Mouse (Mus musculus) mesoderm, embryonic 11.5 days (tissue): Measurements from ENCODE around the gene Fgd3.

Experiments
- DNase-seq: peaks from one replicate; pipeline ENCODE4 v3.0.0-alpha.2; 2012; ENCODE audit warnings: low read depth, low spot score

Fgd3 gene

DNA sequence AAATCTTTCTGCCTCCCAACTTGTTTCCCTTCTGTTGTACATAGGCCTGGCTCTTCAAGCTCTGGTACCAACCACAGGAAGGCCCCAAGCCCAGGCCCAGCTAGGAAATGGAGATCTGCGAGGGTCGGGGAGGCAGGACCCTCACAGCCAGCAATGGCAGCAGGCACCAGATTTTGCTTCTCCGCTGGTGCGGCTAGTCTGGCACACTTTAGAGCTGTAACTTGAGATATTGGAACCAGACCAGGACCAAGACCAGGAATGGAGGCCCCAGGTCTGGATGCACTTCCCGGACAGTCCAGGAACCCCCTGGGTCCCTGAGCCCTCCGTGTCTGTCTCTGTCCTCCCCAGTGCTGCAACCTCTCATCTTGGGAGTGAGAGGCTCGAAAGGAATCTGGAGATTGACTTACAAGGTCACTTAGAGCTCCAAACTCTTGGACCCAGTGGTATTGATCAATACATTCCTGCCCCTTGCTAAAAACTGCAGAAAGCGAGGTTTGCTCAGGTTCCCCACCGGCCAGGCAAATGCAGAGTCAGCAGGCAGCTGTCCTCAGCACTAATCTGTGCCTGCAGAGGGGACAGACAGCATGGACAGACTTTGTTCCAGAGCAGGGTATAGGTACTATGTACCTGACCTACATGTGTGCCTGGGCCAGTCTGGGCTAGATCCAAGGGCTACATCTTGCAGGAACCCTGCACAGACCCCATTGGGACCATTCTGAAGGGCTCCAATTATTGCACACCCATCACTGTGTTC, 103.1 kb downstream of the Fgd3 start:
- no peak for DNase-seq

- DNase-seq = no peak
These were observed 103.9 kb downstream of the Fgd3 start for GRCm38 (mm10) chr13:49216220-49216552.

DNA sequence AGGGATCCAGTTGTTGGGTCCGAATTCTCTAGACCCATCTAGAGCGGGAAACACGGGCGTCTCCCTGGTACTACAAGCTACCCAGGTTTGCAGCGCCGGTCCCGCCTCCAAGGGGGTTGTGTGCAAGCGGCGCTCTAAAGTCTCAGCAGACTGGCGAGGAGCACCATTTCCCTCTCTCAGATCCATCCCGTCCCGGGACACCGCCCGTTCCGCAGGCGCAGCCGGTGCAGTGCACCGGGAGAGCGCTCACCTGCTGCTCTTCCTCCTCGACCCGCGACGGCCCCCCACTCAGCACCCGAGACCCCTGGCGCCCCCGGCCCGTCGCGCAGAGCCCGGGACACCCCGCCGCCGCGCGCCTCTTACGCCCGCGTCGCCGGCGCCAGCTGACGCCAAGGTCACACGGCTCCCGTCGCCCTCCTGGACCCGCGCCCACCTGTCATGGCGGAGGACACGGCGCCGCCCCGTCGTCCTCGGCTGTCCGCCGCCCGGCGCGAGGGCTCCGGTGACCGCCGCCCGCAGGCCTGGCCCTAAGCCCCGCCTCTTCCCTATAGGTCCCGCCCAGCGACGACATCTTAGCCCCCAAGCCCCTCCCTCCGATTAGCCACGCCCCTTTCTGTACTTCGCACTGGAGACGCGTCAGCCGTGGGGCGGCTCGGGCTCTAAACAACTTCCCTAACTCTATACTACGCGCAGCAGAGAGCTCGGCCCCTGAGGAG, 104.4 kb downstream of the Fgd3 start, which contains the start of gene Card19:
Gene Card19 (minus strand): TSS at position 534 of the 716 bp plus-strand sequence.
- peak; percentile 95 for DNase-seq

- DNase-seq = no peak
These were observed 105.0 kb downstream of the Fgd3 start for GRCm38 (mm10) chr13:49215128-49215503.

- no peak for DNase-seq
These were observed 105.7 kb downstream of the Fgd3 start for GRCm38 (mm10) chr13:49214454-49214853.

- DNase-seq = no peak
These were observed 106.6 kb downstream of the Fgd3 start for GRCm38 (mm10) chr13:49213531-49213932.

- no peak for DNase-seq
These were observed 107.2 kb downstream of the Fgd3 start for GRCm38 (mm10) chr13:49212711-49213500.
